Mouse (Mus musculus): ENCODE measurements around the gene Fbxl2.
"Not testable (repeated sequence)": the region's sequence is repeated elsewhere in the genome, so short reads cannot be mapped to it uniquely, and the experiment has no call there.

The Fbxl2 gene

DNA sequence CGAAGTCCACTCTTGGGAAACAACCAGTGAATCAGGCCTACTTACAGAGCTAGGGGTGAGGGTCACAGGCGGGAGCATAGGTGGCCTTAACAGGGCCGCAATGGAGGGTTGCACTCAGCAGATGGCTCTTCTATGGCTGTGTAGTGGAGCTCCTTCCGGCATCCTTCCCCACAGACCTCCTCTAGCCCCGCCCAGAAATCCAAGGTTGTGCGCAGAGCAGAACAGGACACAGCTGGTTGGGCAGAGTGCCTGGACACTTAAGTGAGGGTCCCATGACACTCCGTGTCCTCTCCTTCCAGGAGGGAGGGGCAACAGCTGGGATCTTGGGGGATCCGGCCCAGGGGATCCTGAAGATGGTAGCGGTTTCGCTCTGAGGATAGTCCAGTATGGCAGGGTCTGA lies at the start of gene Fbxl2:
Gene Fbxl2 (minus strand): TSS at position 164 of the 400 bp plus-strand sequence.
- DNase-seq: no peak

DNA sequence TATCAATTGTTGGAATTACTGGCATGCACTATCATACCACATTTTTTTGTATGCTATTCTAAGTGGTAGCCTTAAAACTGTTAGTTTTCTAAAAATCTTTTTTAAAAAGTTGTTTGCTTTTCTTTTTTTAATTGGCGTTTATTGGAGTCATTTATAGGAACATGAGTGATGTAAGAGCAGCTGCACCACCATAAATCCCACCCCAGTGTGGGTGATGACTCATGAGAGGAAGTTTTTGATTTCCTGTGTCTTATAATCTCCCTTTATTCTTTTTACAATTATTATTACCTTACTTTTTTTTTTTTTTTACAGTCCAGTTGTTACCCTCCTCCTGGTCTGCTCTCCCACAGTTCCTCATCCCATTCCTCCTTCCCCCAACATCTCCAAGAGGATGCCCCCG lies 48.9 kb upstream of the Fbxl2 start:
- DNase-seq: no peak

DNA sequence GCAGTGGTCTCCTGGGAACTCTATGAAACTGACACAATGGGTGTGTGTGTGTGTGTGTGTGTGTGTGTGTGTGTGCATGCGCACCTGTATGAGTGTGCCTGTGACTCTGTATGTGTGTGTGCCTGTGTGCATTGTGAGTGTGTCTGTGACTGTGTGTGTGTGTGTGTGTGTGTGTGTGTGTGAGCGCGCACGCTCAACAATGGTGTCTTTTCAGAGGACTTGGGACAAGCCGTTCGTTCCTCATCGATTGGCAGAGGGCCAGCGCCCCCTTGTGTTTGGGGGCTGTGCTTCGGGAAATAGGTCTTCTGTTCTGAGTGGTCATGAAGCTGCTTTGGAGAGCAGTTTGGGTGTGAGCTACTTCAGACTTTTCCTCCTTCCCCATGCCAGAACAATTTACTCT lies 46.2 kb upstream of the Fbxl2 start:
- not testable (repeated sequence) for DNase-seq

DNA sequence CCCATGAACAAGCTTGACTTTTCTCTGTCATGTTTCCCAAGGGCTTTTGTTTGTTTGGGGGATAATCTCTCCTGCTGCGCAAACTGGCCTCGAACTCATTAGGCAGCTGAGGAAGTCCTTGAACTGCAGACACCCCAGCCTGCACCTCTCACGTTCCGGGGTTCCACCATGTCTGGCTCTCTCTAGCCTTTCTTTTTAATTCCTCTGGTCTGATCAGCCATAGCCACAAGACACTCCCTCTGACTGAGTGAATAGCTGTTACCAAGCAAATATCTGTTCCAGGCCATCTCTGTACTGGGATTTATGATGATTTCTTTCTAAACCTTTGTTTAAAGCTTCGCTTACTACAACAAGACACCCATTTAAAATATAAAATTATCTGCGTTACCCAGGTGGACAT lies 42.9 kb upstream of the Fbxl2 start:
- not testable (repeated sequence) for DNase-seq

DNA sequence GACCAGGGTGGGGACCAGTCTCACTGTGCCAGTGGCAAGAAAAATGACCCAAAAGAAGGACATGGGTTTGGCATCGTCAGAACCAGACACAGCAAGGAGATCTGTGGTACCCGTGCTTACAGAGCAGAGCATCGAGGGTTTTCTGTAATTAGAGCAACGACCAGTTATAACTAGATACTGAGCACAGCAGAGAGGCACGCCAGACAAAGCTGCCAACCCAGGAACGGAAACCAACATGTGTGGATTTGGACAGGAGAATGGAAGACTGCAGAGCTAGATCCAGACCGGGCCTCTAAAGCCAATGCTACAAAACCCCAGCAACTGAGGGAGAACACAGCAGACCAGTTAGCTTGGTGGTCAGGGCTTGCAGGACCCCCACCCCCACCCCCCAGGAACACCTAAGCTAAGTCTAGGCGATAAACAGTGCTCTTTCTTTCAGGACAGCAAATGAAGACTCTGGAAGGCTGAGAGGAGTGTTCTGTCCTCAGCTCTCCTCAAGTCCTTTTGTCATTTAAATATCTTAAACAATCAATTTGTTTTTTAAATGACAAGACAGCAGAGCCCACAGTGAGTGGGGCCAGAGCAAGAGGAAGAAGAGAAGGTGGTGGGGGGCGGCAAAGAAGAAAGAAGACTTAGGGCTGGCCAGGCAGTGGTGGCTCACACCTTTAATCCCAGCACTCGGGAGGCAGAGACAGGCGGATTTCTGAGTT lies 41.3 kb upstream of the Fbxl2 start:
- DNase-seq: no peak

DNA sequence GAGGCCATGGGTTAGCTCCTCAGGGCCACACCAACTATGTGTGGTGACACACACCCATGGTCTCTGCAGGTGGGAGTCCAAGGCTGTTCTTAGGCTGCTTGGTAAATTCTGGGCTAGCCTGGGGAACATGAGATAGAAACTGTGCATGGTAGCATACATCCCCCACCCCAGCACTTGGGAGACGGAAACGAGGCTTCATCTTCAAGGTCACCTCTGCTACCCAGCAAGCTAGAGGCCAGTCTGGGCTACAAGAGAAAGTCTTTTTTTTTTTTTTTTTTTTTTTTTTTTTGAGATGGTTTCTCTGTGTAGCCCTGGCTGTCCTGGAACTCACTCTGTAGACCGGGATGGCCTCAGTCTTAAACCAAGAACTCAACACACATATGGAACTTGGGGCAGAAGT lies 40.4 kb upstream of the Fbxl2 start:
- DNase-seq: no peak

DNA sequence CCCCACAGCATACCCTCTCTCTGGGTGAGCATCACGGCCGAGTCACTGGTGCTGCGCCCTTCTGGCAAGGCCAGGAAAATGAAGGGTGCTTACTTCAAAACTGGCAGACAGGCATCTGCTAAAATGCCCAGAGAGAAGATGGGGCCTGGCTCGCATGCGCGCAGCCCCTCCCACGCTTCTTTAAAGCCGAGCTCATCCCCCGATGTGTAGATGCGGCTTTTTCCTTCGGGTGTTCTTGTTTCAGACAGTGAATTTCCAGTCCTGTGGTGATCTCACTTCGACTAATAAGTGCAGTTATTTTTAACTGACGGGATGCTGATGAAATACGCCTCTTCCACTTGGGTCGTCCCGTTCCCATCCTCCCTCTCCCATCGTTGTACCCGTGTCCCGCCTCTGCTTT lies 27.7 kb upstream of the Fbxl2 start:
- no peak for DNase-seq

DNA sequence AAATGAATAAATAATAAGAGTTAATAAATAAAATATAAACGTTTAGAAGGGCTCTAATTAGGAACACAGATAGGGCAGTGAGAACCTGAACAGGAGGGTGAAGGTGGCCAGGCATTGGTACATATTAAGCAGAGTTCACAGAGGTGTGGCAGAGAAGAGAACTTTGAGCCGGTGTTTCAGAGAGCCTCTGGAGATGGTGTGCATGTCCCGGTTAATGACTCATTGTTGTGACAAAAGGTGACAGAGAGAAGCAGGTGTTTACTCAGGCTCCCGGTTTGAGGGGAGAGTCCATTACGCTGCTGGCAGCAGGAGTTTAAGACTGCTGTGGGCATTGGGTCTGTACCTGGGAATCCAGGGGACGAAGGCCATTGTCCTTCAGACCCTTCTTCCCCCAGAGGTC lies 23.4 kb upstream of the Fbxl2 start:
- no peak for DNase-seq

DNA sequence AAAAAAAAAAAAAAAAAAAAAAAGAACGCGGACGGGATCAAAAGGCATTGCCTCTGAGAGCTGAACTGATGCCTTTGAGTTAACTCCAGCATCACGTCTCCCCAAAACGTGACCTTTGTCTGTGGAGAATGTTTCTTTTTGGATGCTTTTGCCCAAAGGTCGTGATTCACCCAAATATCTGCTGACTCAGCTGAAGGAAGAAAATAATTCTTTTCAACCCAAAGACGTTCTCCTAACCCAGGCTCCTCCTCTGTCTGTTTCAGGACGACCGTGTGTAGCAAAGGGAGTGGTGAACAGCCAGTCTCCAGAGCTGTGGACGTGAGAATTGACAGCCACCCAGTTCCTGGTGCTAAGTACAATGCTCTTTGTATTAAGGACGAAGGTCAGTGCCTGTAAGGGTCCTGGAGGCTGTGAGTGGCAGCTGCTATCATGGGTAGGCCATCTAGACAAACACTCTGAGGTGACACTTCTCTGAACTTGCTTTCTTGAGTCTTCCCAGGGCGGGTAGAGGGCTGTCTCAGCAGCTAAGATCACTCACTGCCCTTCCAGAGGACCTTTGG lies 22.6 kb upstream of the Fbxl2 start:
- no peak for DNase-seq

DNA sequence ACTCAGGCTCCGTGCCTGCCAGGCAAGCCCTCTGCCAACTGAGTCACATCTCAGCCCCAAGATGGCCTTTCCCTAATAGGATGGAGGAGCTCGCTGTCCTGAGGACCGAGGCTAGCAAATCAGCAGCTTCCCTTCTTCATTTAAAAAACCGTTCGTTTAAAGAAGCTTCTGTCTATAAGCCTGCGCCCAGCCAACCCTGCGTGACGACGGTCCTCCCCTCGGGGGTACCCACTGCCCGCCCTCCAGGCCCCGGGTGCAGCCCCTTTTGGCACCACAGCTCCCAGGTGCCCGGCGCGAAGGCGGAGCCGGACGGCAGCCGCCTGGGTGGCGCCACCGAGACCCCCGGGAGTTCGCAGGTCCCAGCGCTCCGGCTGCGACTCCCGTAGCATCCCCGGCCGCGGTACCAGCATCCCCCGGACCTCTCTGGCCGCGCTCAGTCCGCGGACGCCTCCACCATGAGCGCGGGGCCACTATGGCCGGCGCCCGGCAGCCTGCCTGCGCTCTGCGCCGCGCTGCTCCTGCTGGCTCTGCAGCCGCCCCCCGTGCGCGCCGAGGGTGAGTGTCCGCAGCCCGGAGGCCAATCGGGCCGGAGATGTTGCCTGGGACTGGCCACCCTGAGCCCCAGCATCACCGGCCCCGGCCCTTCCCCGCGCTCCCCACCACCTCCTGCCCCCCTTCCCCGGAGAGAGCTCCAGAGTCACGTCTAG lies 11.3 kb upstream of the Fbxl2 start, which contains the start of gene Susd5:
Gene Susd5 (plus strand): TSS at position 51 of the 707 bp plus-strand sequence.
- DNase-seq: no peak

DNA sequence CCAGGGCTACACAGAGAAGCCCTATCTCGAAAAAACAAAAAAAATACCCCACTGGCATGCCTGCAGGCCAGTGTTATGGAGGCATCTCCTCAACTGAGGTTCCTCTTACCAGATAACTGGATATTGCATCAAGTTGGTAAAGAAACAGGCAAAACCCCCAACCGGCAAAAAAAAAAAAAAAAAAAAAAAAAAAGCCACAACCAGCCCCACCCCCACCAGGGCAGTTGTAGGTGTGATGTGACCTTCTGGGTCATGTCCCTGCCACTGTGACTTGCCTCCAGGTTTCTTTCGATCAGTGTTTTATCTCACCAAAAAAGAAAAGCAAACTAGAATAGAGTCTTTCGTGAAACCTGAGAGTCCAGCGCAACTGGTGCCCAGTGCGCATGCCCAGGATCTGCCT lies 6.9 kb upstream of the Fbxl2 start:
- DNase-seq: no peak

DNA sequence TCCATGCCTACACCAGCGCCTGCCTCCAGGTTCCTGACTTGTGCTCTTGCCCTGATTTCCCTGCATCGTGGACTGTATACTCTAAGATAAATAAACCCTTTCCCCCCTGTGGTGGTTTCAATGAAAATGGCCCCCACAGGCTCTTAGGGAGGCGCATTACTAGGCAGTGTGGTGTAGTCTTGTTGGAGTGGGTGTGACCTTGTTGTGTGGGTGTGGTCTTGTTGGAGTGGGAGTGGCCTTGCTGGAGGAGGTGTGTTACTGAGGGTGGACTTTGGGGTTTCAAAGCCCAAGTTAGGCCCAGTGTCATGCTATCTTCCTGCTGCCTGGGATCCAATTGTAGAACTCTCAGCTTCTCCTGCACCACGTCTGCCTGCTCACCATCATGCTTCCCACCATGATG lies 6.0 kb upstream of the Fbxl2 start:
- DNase-seq: no peak

DNA sequence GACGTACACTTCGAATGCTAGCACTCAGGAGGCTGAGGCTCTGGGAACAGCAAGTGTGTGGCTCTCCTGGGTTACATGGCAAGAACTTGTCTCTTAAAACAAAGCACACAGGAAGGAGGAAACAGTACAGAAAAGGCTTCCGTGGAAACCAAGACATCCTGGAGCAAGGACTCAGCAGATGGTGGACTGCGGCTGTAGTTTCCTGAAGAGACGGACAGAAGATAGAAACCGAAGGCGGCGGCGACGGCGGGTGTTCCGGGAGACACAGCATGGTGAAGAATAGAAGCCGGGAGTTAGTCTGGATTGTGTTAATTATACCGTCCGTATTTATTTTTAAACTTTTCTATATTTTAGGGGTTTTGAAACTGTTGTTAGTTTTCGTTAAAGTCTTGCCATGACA lies 4.8 kb upstream of the Fbxl2 start:
- no peak for DNase-seq

DNA sequence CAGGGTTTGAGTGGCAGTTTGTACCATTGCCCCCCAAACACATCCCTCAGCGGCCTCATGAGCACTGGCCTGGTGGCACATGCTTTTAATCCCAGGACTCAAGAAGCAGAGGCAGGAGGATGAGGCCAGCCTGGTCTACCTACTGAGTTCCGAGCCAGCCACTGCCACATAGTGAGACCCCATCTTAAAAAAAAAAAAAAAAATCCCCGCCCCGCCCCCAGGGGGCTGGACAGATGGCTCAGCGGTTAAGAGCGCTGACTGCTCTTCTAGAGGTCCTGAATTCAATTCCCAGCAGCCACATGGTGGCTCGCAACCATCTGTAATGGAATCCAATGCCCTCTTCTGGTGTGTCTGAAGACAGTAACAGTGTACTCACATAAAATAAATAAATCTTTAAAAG lies 4.1 kb upstream of the Fbxl2 start:
- DNase-seq: no peak

DNA sequence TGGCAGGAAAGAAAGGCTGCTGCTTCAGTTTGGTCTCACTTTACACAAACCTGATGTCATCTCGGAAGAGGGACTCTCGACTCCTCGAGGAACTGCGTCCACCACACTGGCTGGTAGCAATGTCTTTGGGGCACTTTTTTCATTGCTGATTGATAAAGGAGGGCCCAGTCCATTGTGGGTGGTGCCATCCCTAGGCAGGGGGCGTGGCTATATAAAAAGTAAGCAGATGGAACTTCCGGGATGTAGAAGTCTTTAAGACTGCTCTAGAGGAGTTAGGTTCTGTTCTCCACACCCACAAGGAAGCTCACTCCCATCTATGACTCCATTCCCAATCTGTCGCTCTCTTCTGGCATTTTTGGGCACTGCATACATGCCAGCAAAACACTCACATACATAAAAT lies 685 bp upstream of the Fbxl2 start:
- DNase-seq: no peak

DNA sequence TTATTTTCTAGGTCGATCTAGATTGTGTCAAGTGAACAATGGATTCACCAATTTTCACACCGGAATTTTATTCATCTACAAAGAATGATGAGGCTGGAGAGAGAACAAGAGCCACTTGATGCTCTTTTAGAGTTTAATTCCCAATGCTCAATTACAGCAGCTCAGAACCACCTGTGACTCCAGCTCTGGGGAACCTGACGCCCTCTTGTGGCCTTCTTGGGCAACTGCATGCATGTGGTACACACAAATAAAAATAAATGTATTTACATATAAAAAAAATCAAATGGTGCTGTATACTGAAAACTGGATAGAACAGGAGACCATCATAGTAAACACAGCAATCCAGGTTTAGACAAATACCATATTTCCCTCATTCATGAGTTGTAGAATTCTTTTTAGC lies 1.5 kb downstream of the Fbxl2 start:
- no peak for DNase-seq

DNA sequence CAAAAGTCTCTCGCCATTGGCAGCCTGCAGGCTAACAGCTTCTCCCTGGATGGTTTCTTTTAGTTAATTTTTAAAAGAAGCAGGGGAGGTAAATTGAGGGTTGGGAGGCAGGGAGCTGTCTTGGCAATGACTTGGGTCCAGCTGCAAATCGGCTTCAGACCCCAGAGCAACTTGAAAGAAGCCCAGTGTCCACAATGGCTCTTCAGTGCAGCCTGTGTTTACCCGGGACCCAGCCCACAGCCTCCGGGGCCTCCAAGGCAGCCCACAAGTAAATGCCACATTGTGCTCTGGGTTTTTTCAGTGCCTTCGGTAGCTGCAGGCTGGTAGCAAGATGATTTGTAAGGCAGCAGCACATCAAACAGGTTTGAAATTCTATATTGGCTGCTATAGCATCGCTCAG lies 3.5 kb downstream of the Fbxl2 start:
- no peak for DNase-seq

DNA sequence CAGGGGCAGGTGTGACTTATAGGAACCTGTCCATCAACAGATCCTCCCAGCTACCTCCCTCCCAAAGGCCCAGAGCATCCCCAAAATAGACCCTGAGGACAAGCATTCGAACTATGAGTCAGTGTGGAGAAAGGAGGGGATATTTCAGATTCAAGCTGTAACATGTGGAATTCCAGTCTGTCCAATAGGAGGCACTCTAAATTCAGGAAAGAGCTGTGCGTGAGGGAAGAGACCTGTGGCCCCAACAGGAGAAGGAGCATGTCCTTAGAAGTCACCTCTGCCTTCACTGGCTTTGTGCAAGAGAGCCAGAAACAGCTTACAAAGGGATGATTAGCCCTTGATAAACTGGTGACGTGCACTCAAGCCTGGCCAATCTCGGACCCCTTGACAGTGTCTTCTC lies 5.0 kb downstream of the Fbxl2 start:
- no peak for DNase-seq

DNA sequence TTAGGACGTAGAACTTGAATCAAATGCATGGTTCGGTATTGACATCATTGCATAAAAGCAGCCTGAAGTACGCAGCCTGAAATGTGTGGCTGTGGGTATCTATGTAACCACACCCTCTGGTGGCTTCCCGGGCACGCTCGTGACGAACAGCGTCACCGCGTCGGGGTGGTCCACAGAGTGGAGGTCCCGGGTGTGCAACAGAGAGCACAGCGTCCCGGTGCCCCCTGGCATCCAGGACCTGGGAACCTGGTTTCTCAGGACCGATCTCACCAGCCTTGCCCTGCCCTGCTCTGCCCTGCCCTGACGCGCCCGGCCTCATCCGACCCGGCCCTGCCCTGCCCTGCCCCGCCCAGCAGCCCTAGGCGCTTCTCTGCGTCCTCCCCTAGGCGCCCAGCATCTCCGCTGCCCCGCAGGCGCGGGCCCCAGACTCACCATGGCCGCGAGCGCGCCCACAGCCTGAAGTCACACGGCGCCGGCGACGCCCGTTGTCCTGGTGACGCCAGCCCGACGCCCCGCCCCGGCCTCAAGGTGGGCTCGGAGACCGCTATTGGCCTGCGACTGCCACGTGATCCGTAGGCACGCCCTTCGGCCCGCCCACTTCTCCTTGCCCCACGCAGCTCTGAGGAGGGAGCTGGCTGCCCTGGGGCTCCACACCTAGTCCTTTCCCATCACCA lies 19.6 kb downstream of the Fbxl2 start:
- DNase-seq: peak; percentile 20 to 36

DNA sequence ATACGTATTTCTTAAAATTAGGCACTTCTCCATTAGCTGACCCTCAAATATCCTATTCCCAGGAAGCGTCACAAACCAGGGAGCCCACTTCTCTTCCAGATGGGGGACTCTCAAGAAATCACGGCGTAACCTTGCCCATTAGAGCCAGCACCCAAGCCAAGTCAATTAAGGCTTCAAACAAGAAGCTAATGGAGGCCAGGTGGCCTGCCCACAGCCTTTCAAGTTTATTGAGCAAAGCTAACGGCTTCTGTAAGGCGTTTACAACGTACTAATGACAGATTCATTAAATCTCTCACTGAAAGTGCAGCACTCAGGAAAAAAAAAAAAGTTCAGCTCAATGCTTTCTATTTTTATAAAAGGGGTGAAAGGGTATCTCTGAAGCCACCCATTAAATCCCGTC lies 20.1 kb downstream of the Fbxl2 start:
- no peak for DNase-seq

DNA sequence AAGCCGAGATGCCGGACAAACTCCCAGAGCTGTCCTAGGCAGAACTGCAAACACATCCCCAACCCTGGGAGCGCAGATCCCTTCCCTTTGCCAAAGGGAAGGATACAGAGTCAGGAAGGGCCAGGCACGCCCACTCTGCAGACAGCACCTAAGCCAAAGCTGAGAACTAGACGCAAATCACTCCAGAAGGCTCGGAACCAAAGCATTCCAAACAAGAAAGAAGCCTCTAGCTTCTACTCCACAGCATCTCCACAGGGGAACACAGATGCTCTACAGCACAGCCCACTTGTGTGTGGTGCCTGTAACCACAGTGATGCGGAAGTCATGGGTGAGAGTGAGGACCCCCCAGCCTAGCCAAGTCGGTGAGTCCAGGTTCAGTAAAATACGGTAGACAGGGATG lies 20.8 kb downstream of the Fbxl2 start:
- no peak for DNase-seq

DNA sequence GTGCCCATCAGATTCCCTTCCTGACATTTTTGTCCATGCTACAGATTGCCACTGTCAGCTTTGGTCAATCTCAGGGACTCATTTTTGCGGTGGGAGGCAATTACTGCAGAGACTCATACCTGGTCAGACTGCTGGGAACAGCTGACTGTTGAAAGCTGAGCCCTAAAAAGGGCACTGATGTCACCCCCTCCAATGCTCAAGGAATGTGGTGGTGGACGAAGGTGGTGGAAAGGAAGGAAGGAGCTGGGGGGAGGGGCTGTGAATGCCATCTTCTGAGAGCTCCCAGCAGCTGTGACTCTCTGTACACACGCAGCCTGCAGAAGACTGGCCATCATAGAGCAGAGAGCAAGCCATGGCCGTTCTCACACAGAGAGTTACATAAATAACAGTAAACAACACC lies 23.9 kb downstream of the Fbxl2 start:
- no peak for DNase-seq

DNA sequence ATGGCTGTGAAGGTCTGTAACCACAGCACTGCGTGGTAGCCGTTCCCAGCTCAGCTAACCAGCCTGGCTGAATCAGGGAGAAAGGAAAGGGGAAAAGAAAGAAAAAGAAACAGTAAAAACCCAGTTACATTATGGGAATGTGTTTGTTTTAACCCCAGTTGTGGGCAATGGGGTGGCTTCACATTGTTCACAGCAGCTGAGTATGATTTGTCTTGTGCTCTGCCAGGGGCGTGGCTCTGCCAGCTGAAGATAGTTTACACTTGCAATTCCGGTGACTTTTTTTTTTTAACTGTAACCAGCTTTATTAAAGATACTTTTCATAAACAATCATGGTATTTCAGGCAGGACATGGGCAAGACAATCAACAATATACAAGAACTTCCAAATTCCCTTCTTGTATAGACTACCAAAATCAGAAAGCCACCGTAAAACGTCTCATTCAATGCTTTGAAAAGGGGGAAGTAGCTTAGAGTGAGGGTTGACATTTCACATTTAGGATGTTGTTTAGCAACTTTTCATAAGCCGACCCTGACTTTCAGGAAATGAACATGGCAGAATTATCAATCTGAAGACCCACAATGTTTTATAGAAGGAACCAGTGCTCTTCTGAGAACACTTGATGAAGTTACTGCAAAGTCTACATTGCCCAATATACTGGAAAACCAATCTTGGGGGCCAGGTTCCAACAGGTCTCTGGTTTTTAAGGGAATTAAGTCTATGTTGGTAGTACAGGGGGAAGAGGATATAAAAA lies 26.8 kb downstream of the Fbxl2 start:
- no peak for DNase-seq

Measured in spleen, adult 18-20 months (tissue).